Mouse (Mus musculus) lung, embryonic 15.5 days (tissue): Measurements from ENCODE around the gene Ddb1. TPM values are rescaled to one million over a fixed set of nuclear protein-coding genes. Genes with fewer than 3 reads are reported as not detected.

Experiments
- ATAC-seq: fragments of 200-750 bp; cut with Nextera tagmentation; 2 replicates; pipeline ENCODE4 v1.8.0; 2017; ENCODE audit warnings: moderate number of reproducible peaks, borderline replicate concordance; ENCODE audit not compliant: low FRiP score, low TSS enrichment; ENCODE audit errors: extremely low read depth
- H3K27ac ChIP-seq: fragments of 300-500 bp; sonication (generic); 2 replicates; pipeline ENCODE4 v1.5.1; 2015; ENCODE audit warnings: moderate library complexity, mild to moderate bottlenecking, inconsistent platforms
- H3K27me3 ChIP-seq: fragments of 300-500 bp; sonication (generic); 2 replicates; pipeline ENCODE4 v1.6.1; 2015; ENCODE audit warnings: inconsistent platforms
- H3K36me3 ChIP-seq: fragments of 300-500 bp; sonication (generic); 2 replicates; pipeline ENCODE4 v1.6.1; 2015; ENCODE audit warnings: inconsistent platforms
- H3K4me1 ChIP-seq: fragments of 300-500 bp; sonication (generic); 2 replicates; pipeline ENCODE4 v1.6.1; 2015; ENCODE audit warnings: inconsistent platforms
- H3K4me2 ChIP-seq: fragments of 300-500 bp; sonication (generic); 2 replicates; pipeline ENCODE4 v1.6.1; 2015; ENCODE audit warnings: inconsistent platforms, mild to moderate bottlenecking, moderate library complexity
- H3K4me3 ChIP-seq: fragments of 300-500 bp; sonication (generic); 2 replicates; pipeline ENCODE4 v1.5.1; 2015; ENCODE audit warnings: mild to moderate bottlenecking, inconsistent platforms
- H3K9ac ChIP-seq: fragments of 300-500 bp; sonication (generic); 2 replicates; pipeline ENCODE4 v1.6.1; 2015; ENCODE audit warnings: inconsistent platforms
- H3K9me3 ChIP-seq: fragments of 300-500 bp; sonication (generic); 2 replicates; pipeline ENCODE4 v1.6.1; 2016; ENCODE audit warnings: inconsistent platforms
- WGBS: fragments of 180-500 bp; shearing (Covaris S2); methylation state at CpG from one replicate; pipeline ENCODE4 v1.1.7; 2015; 5-methylcytosine and 5-hydroxymethylcytosine counted together
- polyA plus RNA-seq: library from polyadenylated mRNA; unstranded; fragments of >200 nt; fragmentation: Nextera tagmentation; extraction: Ambion mirVana; gene quantifications from 2 replicates; pipeline ENCODE4 v1.2.1, GENCODE M21; 2015

The Ddb1 gene
- polyA plus RNA-seq, 1 experiment from 2014 or later, result 379 TPM

- Histone ChIP-seq H3K36me3 (peaks cover 28% of the 10 kb centered on the region), H3K27ac (peak within 1 kb of the TSS; percentile 91), H3K4me3 (peak within 1 kb of the TSS; percentile 58), H3K4me2 (peak within 1 kb of the TSS; percentile 71), H3K9me3 (no peaks in the 10 kb centered on the region), H3K9ac (peak within 1 kb of the TSS; percentile 61), H3K4me1 (peaks cover 16% of the 10 kb centered on the region; the same call in 1 of the 2 replicates), H3K27me3 (no peaks in the 10 kb centered on the region)
- WGBS, result under 1% methylated on average over 44 of the region's 44 CpGs
- ATAC-seq, result peak; percentile 92
Measured at GRCm38 (mm10) chr19:10576690-10577561, 28.2 kb upstream of the Ddb1 start, which contains the start of the genes Cyb561a3 and Tmem138. Gene Cyb561a3, plus strand, starts transcription at chr19:10577172. Gene Tmem138, minus strand, starts transcription at chr19:10577362.

GRCm38 (mm10) chr19:10580102-10580501, 25.0 kb upstream of the Ddb1 start:
- Histone ChIP-seq H3K4me1 (peaks cover 16% of the 10 kb centered on the region; the same call in 1 of the 2 replicates), H3K27me3 (no peaks in the 10 kb centered on the region), H3K36me3 (peaks cover 1% of the 10 kb centered on the region), H3K27ac (no peak overlapping the region), H3K4me2 (no peak overlapping the region), H3K9me3 (no peaks in the 10 kb centered on the region), H3K4me3 (no peak overlapping the region), H3K9ac (no peak overlapping the region)
- no peak for ATAC-seq
- 72% methylated on average over 3 of the region's 3 CpGs for WGBS

GRCm38 (mm10) chr19:10580761-10581160, 24.4 kb upstream of the Ddb1 start:
- Histone ChIP-seq H3K36me3 (no peaks in the 10 kb centered on the region), H3K4me2 (no peak overlapping the region), H3K4me3 (no peak overlapping the region), H3K4me1 (peaks cover 15% of the 10 kb centered on the region; the same call in 1 of the 2 replicates), H3K27ac (no peak overlapping the region), H3K9me3 (no peaks in the 10 kb centered on the region), H3K9ac (no peak overlapping the region), H3K27me3 (no peaks in the 10 kb centered on the region)
- no peak for ATAC-seq
- 72% methylated on average over 3 of the region's 3 CpGs for WGBS

- Histone ChIP-seq H3K36me3 (no peaks in the 10 kb centered on the region), H3K4me3 (no peak overlapping the region), H3K4me1 (peaks cover 8% of the 10 kb centered on the region; the same call in 1 of the 2 replicates), H3K27ac (no peak overlapping the region), H3K4me2 (no peak overlapping the region), H3K27me3 (no peaks in the 10 kb centered on the region), H3K9ac (no peak overlapping the region), H3K9me3 (no peaks in the 10 kb centered on the region)
- 76% methylated on average over 6 of the region's 6 CpGs for WGBS
- ATAC-seq, result no peak
Measured at GRCm38 (mm10) chr19:10581984-10582383, 23.1 kb upstream of the Ddb1 start.

- no peaks in the 10 kb centered on the region for H3K27me3 ChIP-seq
- H3K4me2 ChIP-seq, result no peak overlapping the region
- peaks cover 3% of the 10 kb centered on the region; the same call in 1 of the 2 replicates for H3K4me1 ChIP-seq
- no peak overlapping the region for H3K9ac ChIP-seq
- no peak overlapping the region for H3K4me3 ChIP-seq
- no peak overlapping the region for H3K27ac ChIP-seq
- H3K9me3 ChIP-seq, result no peaks in the 10 kb centered on the region
- ATAC-seq, result no peak
- peaks cover 5% of the 10 kb centered on the region; the same call in 1 of the 2 replicates for H3K36me3 ChIP-seq
- WGBS, result 54% methylated on average over 7 of the region's 7 CpGs
Measured at GRCm38 (mm10) chr19:10583550-10584146, 21.5 kb upstream of the Ddb1 start.

- H3K9me3 ChIP-seq, result no peaks in the 10 kb centered on the region
- H3K9ac ChIP-seq, result no peak overlapping the region
- no peak overlapping the region for H3K4me2 ChIP-seq
- ATAC-seq, result no peak; the same call in 1 of the 2 replicates
- no peak overlapping the region for H3K27ac ChIP-seq
- no peak overlapping the region for H3K4me3 ChIP-seq
- H3K36me3 ChIP-seq, result peaks cover 5% of the 10 kb centered on the region; the same call in 1 of the 2 replicates
- H3K27me3 ChIP-seq, result no peaks in the 10 kb centered on the region
- 80% methylated on average over 8 of the region's 8 CpGs for WGBS
- no peaks in the 10 kb centered on the region for H3K4me1 ChIP-seq
Measured at GRCm38 (mm10) chr19:10585112-10585511, 20.0 kb upstream of the Ddb1 start.

DNA sequence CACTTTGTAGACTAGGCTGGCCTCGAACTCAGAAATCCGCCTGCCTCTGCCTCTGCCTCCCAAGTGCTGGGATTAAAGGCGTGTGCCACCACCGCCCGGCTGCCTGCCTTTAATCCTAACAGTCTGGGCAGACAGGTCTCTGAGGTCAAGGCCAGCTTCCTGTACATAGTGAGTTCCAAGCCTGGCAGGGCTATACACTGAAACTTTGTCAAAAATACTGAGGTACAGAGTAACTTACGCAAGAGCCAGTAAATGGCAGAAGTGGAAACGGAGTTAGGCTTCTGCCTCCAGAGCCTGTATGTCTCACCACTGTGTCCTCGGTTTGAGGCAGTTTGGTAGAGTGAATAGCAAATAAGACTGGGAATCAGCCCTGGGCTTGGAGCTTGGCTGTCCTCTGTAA, 17.9 kb upstream of the Ddb1 start:
- peaks cover 8% of the 10 kb centered on the region; the same call in 1 of the 2 replicates for H3K36me3 ChIP-seq
- no peaks in the 10 kb centered on the region for H3K27me3 ChIP-seq
- no peaks in the 10 kb centered on the region for H3K4me1 ChIP-seq
- no peak overlapping the region for H3K27ac ChIP-seq
- no peak for ATAC-seq
- no peak overlapping the region for H3K4me2 ChIP-seq
- no peak overlapping the region for H3K9ac ChIP-seq
- WGBS, result 85% methylated on average over 8 of the region's 8 CpGs
- H3K4me3 ChIP-seq, result no peak overlapping the region
- H3K9me3 ChIP-seq, result no peaks in the 10 kb centered on the region

- WGBS, result 64% methylated on average over 5 of the region's 5 CpGs
- Histone ChIP-seq H3K4me3 (no peak overlapping the region), H3K4me1 (no peaks in the 10 kb centered on the region), H3K36me3 (peaks cover 15% of the 10 kb centered on the region; the same call in 1 of the 2 replicates), H3K27ac (no peak overlapping the region), H3K9ac (no peak overlapping the region), H3K4me2 (no peak overlapping the region), H3K27me3 (no peaks in the 10 kb centered on the region), H3K9me3 (no peaks in the 10 kb centered on the region)
- ATAC-seq, result no peak
Measured at GRCm38 (mm10) chr19:10589127-10589857, 15.8 kb upstream of the Ddb1 start.

GRCm38 (mm10) chr19:10590301-10590700, 14.8 kb upstream of the Ddb1 start:
- no peak overlapping the region for H3K4me2 ChIP-seq
- H3K36me3 ChIP-seq, result peaks cover 15% of the 10 kb centered on the region; the same call in 1 of the 2 replicates
- no peak for ATAC-seq
- no peak overlapping the region for H3K27ac ChIP-seq
- H3K4me3 ChIP-seq, result no peak overlapping the region
- H3K9ac ChIP-seq, result no peak overlapping the region
- 60% methylated on average over 3 of the region's 3 CpGs for WGBS
- H3K4me1 ChIP-seq, result no peaks in the 10 kb centered on the region
- no peaks in the 10 kb centered on the region for H3K9me3 ChIP-seq
- H3K27me3 ChIP-seq, result no peaks in the 10 kb centered on the region

DNA sequence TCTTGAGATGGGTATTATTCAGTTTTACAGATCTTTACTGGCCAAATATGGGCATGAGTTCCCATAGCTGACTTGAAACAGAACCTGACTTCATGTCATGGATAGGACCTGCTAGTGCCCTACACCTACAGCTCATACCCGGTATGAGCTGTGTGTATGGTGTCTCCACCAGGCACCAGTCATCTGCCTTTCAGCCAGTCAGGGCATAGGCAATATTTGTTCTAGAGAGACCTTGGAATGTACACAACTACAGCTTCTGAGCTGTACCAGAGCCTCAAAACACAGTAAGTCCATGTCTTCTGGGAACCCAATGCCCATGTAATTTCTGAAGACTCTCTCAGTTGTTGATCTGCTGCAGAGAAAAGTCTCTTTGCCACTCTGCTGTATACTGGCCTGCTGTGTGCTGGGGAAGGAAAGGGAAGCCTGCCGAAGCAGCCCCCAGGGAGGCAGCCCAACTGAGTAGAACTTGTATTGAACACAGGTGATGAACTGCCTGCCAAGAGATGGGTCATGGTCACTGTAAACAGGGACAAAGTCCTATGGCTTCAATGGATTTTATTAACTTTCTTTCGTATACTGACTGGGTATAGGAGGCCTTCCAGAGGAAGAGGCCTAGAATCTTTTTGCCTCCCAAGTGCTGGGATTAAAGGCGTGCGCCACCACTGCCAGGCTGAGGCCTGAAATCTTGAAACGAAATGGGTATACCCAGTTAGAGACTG, 13.3 kb upstream of the Ddb1 start:
- H3K27me3 ChIP-seq, result no peaks in the 10 kb centered on the region
- H3K4me3 ChIP-seq, result no peak overlapping the region
- no peaks in the 10 kb centered on the region for H3K4me1 ChIP-seq
- H3K9ac ChIP-seq, result no peak overlapping the region
- no peak overlapping the region for H3K27ac ChIP-seq
- peaks cover 25% of the 10 kb centered on the region; the same call in 1 of the 2 replicates for H3K36me3 ChIP-seq
- H3K4me2 ChIP-seq, result no peak overlapping the region
- no peaks in the 10 kb centered on the region for H3K9me3 ChIP-seq
- WGBS, result 88% methylated on average over 6 of the region's 6 CpGs
- no peak for ATAC-seq

- Histone ChIP-seq H3K27me3 (no peaks in the 10 kb centered on the region), H3K36me3 (0 out of 2 replicates have a peak, but pooled peaks cover 11% of the 10 kb centered on the region), H3K27ac (no peak overlapping the region), H3K9me3 (no peaks in the 10 kb centered on the region), H3K4me2 (no peak overlapping the region), H3K4me1 (peaks cover 9% of the 10 kb centered on the region), H3K9ac (no peak overlapping the region), H3K4me3 (no peak overlapping the region)
- no peak for ATAC-seq
- WGBS, result 28% methylated on average over 3 of the region's 3 CpGs
Measured at GRCm38 (mm10) chr19:10598188-10598587, 6.9 kb upstream of the Ddb1 start.
